Mouse (Mus musculus) heart, embryonic 14.5 days (tissue): ENCODE data around the gene Phf7. TPM values are rescaled to one million over a fixed set of nuclear protein-coding genes. Genes with fewer than 3 reads are reported as not detected.

ENCODE experiments used
- polyA plus RNA-seq: library from polyadenylated mRNA; unstranded; fragments of >200 nt; fragmentation: Nextera tagmentation; extraction: Ambion mirVana; gene quantifications from 2 replicates; pipeline ENCODE4 v1.2.1, GENCODE M21; 2014

Phf7 gene
- polyA plus RNA-seq, 1 experiment from 2014 or later, result 9.6 TPM

Other genes with a start within 250 kb of the Phf7 start
- 48.1 and 60.3 TPM in 2 replicates for gene Glt8d1, start 249.9 kb downstream of the Phf7 start, polyA plus RNA-seq
- gene Spcs1, start 249.6 kb downstream of the Phf7 start, polyA plus RNA-seq, result 382 and 395 TPM in 2 replicates
- gene Pbrm1, start 232.2 kb downstream of the Phf7 start, polyA plus RNA-seq, result 75.1 and 89.0 TPM in 2 replicates
- 49.3 and 51.4 TPM in 2 replicates for gene Gnl3, start 232.2 kb downstream of the Phf7 start, polyA plus RNA-seq
- 98.2 and 107 TPM in 2 replicates for gene Smim4, start 122.4 kb downstream of the Phf7 start, polyA plus RNA-seq
- gene Nt5dc2, start 120.3 kb downstream of the Phf7 start, polyA plus RNA-seq, result 329 and 341 TPM in 2 replicates
- gene Stab1, start 82.7 kb downstream of the Phf7 start, polyA plus RNA-seq, result 56.0 and 66.8 TPM in 2 replicates
- 5,119 and 5,195 TPM in 2 replicates for gene Tnnc1, start 43.0 kb downstream of the Phf7 start, polyA plus RNA-seq
- gene Nisch, start 34.4 kb downstream of the Phf7 start, polyA plus RNA-seq, result 308 and 317 TPM in 2 replicates
- 0.23 and 0.26 TPM in 2 replicates for gene Sema3g, start 33.5 kb downstream of the Phf7 start, polyA plus RNA-seq
- 47.6 TPM in 2 replicates for gene Bap1, start 133 bp upstream of the Phf7 start, polyA plus RNA-seq
- gene Dnah1, start 72.6 kb upstream of the Phf7 start, polyA plus RNA-seq, result 0.86 and 0.93 TPM in 2 replicates
- gene Capn7, start 85.3 kb upstream of the Phf7 start, polyA plus RNA-seq, result 44.9 and 45.9 TPM in 2 replicates
- 13.0 and 13.5 TPM in 2 replicates for gene Sh3bp5, start 184.8 kb upstream of the Phf7 start, polyA plus RNA-seq
- 13.1 and 13.2 TPM in 2 replicates for gene Eaf1, start 243.1 kb upstream of the Phf7 start, polyA plus RNA-seq
- 36.6 and 40.7 TPM in 2 replicates for gene Mettl6, start 243.7 kb upstream of the Phf7 start, polyA plus RNA-seq